ENCODE assay signal across 29 mouse cellular contexts in the genomic region with DNA sequence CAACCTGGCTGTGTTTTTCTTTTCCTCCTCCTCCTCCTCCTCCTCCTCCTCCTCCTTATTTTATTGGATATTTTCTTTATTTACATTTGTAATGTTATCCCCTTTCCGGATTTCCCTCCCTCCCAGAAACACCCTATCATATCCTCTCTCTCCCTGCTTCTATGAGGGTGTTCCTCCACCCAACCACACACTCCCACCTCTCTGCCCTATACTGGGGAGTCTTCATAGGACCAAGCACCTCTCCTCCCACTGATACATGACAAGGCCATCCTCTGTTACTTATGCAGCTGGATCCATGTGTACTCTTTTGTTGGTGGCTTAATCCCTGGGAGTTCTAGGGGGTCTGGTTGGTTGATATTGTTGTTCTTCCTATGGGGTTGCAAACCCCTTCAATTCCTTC.
"Had no signal": no experiment of that assay in that cellular context is flagged by ENCODE, and none has a peak within 500 bp of the region (broad histone marks: within the 10 kb centered on the region; RNA-seq: fewer than 3 reads in every experiment).

No protein-coding gene starts in this region.

- H3K4me1 ChIP-seq: heart, embryonic 10.5 days; heart, embryonic 12.5 days; heart, embryonic 13.5 days; heart, embryonic 15.5 days; hindbrain, embryonic 10.5 days; hindbrain, embryonic 12.5 days; hindbrain, embryonic 13.5 days; hindbrain, embryonic 15.5 days; intestine, embryonic 15.5 days had no signal

- ATAC-seq: hindbrain, embryonic 16.5 days; hindbrain, postnatal 0 days; inflammation-experienced regulatory T-cells, adult 6 months; intestine, embryonic 15.5 days; intestine, embryonic 16.5 days; intestine, postnatal 0 days had no signal

- DNase-seq: heart, adult 18-20 months; heart, adult 2 months; heart, postnatal 14 days; heart, postnatal 36 days; heart, postnatal 4 days; kidney, adult 11 months; kidney, adult 18-20 months; kidney, adult 8-10 months; kidney, postnatal 25 days; layer of hippocampus, adult 9-11 months; layer of hippocampus, postnatal 36 days had no signal

- H3K4me2 ChIP-seq: heart, embryonic 11.5 days; heart, embryonic 12.5 days; heart, embryonic 13.5 days; heart, embryonic 15.5 days; hindbrain, embryonic 12.5 days; hindbrain, embryonic 13.5 days; hindbrain, embryonic 14.5 days; hindbrain, embryonic 15.5 days; intestine, embryonic 15.5 days had no signal

- H3K4me3 ChIP-seq: heart, adult 2 months; heart, embryonic 10.5 days; heart, embryonic 12.5 days; heart, embryonic 13.5 days; heart, embryonic 15.5 days; hindbrain, embryonic 10.5 days; hindbrain, embryonic 12.5 days; hindbrain, embryonic 13.5 days; hindbrain, embryonic 15.5 days; intestine, embryonic 15.5 days; layer of hippocampus, adult 2 months; left cerebral cortex, adult 2 months had no signal

- H3K9me3 ChIP-seq: heart, embryonic 10.5 days; heart, embryonic 12.5 days; heart, embryonic 13.5 days; heart, embryonic 15.5 days; hindbrain, embryonic 10.5 days; hindbrain, embryonic 12.5 days; hindbrain, embryonic 13.5 days; hindbrain, embryonic 15.5 days; intestine, embryonic 15.5 days had no signal

- H3K9ac ChIP-seq: heart, embryonic 12.5 days; heart, embryonic 13.5 days; heart, embryonic 15.5 days; hindbrain, embryonic 12.5 days; hindbrain, embryonic 13.5 days; hindbrain, embryonic 14.5 days; hindbrain, embryonic 15.5 days; intestine, embryonic 15.5 days had no signal

- H3K27ac ChIP-seq: heart, adult 2 months; heart, embryonic 10.5 days; heart, embryonic 13.5 days; heart, embryonic 15.5 days; hindbrain, embryonic 10.5 days; hindbrain, embryonic 12.5 days; hindbrain, embryonic 13.5 days; hindbrain, embryonic 14.5 days; hindbrain, embryonic 15.5 days; hindbrain, postnatal 0 days; intestine, embryonic 15.5 days; layer of hippocampus, adult 2 months; left cerebral cortex, adult 2 months had no signal

- H3K36me3 ChIP-seq: heart, embryonic 10.5 days; heart, embryonic 12.5 days; heart, embryonic 13.5 days; heart, embryonic 15.5 days; hindbrain, embryonic 10.5 days; hindbrain, embryonic 12.5 days; hindbrain, embryonic 13.5 days; hindbrain, embryonic 15.5 days; intestine, embryonic 15.5 days had no signal

- H3K27me3 ChIP-seq: heart, embryonic 12.5 days; heart, embryonic 13.5 days; heart, embryonic 15.5 days; hindbrain, embryonic 12.5 days; hindbrain, embryonic 13.5 days; hindbrain, embryonic 15.5 days; intestine, embryonic 15.5 days had no signal
